Mouse (Mus musculus) hindbrain, embryonic 14.5 days (tissue): ENCODE data around the gene Gm11172. TPM values are rescaled to one million over a fixed set of nuclear protein-coding genes. Genes with fewer than 3 reads are reported as not detected.

Experiments
- ATAC-seq: fragments of 200-750 bp; cut with Nextera tagmentation; 2 replicates; pipeline ENCODE4 v1.8.0; 2017; ENCODE audit warnings: moderate number of reproducible peaks, mild to moderate bottlenecking, moderate TSS enrichment, moderate library complexity; ENCODE audit not compliant: low FRiP score
- DNase-seq: peaks from one replicate; pipeline ENCODE4 v3.0.0-alpha.2; 2015; ENCODE audit warnings: low spot score
- H3K27ac ChIP-seq: fragments of 300-500 bp; sonication (generic); 2 replicates; pipeline ENCODE4 v1.5.1; 2014; ENCODE audit warnings: mild to moderate bottlenecking, moderate library complexity
- H3K27me3 ChIP-seq: fragments of 300-500 bp; sonication (generic); 2 replicates; pipeline ENCODE4 v1.6.1; 2014; ENCODE audit warnings: mild to moderate bottlenecking, low read length, mixed read lengths; ENCODE audit not compliant: control insufficient read depth, insufficient read depth
- H3K36me3 ChIP-seq: fragments of 300-500 bp; sonication (generic); replicated peaks from 2 replicates; pipeline ENCODE4 v1.6.1; 2014; ENCODE audit not compliant: control insufficient read depth, insufficient read depth
- H3K4me1 ChIP-seq: fragments of 300-500 bp; sonication (generic); replicated peaks from 2 replicates; pipeline ENCODE4 v1.6.1; 2014; ENCODE audit warnings: antibody characterized with exemption, low read length, mixed read lengths; ENCODE audit not compliant: control insufficient read depth, insufficient read depth
- H3K4me2 ChIP-seq: fragments of 300-500 bp; sonication (generic); replicated peaks from 2 replicates; pipeline ENCODE4 v1.6.1; 2014; ENCODE audit warnings: mild to moderate bottlenecking, moderate library complexity
- H3K4me3 ChIP-seq: fragments of 300-500 bp; sonication (generic); replicated peaks from 2 replicates; pipeline ENCODE4 v1.5.1; 2014; ENCODE audit warnings: mild to moderate bottlenecking, low read length
- H3K9ac ChIP-seq: fragments of 300-500 bp; sonication (generic); 2 replicates; pipeline ENCODE4 v1.6.1; 2014
- H3K9me3 ChIP-seq: fragments of 300-500 bp; sonication (generic); 2 replicates; pipeline ENCODE4 v1.6.1; 2016; ENCODE audit warnings: low read length; ENCODE audit not compliant: control insufficient read depth
- WGBS: fragments of 180-500 bp; shearing (Covaris S2); extraction: QIAGEN DNeasy Blood & Tissue Kit; methylation state at CpG from one replicate; pipeline ENCODE4 v1.1.7; 2014; 5-methylcytosine and 5-hydroxymethylcytosine counted together
- polyA plus RNA-seq: library from polyadenylated mRNA; unstranded; fragments of >200 nt; fragmentation: Nextera tagmentation; extraction: Ambion mirVana; gene quantifications from 2 replicates; pipeline ENCODE4 v1.2.1, GENCODE M21; 2014

Gm11172 gene
- polyA plus RNA-seq, 1 experiment from 2014 or later, result not detected

- Histone ChIP-seq H3K27me3 (no peaks in the 10 kb centered on the region), H3K36me3 (no peaks in the 10 kb centered on the region), H3K4me3 (no peak overlapping the region), H3K27ac (no peak overlapping the region), H3K4me1 (0 out of 2 replicates have a peak, but pooled peaks cover 3% of the 10 kb centered on the region), H3K9ac (no peak overlapping the region), H3K4me2 (no peak overlapping the region), H3K9me3 (no peaks in the 10 kb centered on the region)
- WGBS, result 88% methylated on average over 1 of the region's 1 CpGs
- DNase-seq, result no peak
- ATAC-seq, result no peak
These were observed 25.2 kb downstream of the Gm11172 start for GRCm38 (mm10) chr16:10837903-10838302.

- Histone ChIP-seq H3K4me2 (no peak overlapping the region), H3K4me3 (no peak overlapping the region), H3K27ac (no peak overlapping the region), H3K4me1 (0 out of 2 replicates have a peak, but pooled peaks cover 3% of the 10 kb centered on the region), H3K9me3 (no peaks in the 10 kb centered on the region), H3K36me3 (no peaks in the 10 kb centered on the region), H3K9ac (no peak overlapping the region), H3K27me3 (no peaks in the 10 kb centered on the region)
- DNase-seq, result no peak
- WGBS, result 32% methylated on average over 10 of the region's 10 CpGs
- no peak for ATAC-seq
These were observed 26.0 kb downstream of the Gm11172 start for GRCm38 (mm10) chr16:10838487-10839245.

DNA sequence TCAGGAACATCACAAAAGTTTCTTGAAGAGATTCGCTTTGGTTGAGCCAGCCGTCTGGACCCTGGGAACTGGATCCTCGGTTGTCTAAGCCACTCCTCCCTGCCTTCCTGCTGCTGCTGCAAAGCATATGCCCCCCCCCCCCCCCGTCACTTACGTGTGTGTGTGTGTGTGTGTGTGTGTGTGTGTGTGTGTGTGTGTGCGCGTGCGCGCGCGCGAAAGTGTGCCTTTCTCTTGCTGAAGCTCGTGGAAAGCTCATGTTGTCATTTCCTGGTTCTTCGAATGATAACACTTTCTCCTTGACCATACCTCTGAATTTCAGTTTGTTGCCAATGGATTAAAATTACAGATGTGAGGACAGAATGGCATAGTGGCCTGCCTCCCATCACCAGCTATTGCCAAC is 27.3 kb downstream of the Gm11172 start:
- Histone ChIP-seq H3K9me3 (no peaks in the 10 kb centered on the region), H3K27me3 (no peaks in the 10 kb centered on the region), H3K27ac (no peak overlapping the region), H3K4me1 (no peaks in the 10 kb centered on the region), H3K9ac (no peak overlapping the region), H3K36me3 (no peaks in the 10 kb centered on the region), H3K4me2 (no peak overlapping the region), H3K4me3 (no peak overlapping the region)
- DNase-seq (no peak), ATAC-seq (no peak)
- 91% methylated on average over 12 of the region's 14 CpGs for WGBS

DNA sequence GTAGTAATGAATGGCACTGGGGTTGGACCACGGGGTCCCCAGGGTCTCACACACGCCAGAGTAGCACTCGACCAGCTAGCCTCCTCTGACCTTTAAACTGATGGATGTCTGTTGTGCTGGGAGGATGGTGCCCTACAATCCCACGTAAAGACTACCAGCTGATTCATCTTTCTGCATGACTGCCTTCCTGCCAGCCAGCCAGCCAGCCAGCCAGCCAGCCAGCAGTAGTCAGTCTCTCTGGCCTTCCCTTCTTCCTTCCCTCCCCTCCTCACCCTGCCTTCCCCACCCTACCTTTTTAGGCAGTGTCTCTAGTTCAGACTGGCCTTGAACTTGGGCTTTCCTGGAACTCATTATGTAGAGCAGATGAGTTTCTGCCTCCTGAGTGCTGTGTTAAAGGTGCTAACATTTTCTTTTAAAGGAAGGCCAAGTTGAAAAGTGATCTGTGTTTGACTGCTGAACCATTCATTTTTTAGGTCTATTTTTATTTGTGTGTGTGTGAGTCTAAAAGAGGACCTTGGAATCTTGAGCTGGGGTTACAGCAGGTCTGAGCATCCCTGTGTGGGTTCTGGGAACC is 29.7 kb downstream of the Gm11172 start:
- H3K4me1 ChIP-seq, result no peaks in the 10 kb centered on the region
- H3K4me2 ChIP-seq, result no peak overlapping the region
- 38% methylated on average over 4 of the region's 4 CpGs for WGBS
- no peaks in the 10 kb centered on the region for H3K27me3 ChIP-seq
- no peak overlapping the region for H3K9ac ChIP-seq
- DNase-seq (no peak), ATAC-seq (no peak)
- H3K27ac ChIP-seq, result no peak overlapping the region
- H3K4me3 ChIP-seq, result no peak overlapping the region
- no peaks in the 10 kb centered on the region for H3K9me3 ChIP-seq
- H3K36me3 ChIP-seq, result no peaks in the 10 kb centered on the region

DNA sequence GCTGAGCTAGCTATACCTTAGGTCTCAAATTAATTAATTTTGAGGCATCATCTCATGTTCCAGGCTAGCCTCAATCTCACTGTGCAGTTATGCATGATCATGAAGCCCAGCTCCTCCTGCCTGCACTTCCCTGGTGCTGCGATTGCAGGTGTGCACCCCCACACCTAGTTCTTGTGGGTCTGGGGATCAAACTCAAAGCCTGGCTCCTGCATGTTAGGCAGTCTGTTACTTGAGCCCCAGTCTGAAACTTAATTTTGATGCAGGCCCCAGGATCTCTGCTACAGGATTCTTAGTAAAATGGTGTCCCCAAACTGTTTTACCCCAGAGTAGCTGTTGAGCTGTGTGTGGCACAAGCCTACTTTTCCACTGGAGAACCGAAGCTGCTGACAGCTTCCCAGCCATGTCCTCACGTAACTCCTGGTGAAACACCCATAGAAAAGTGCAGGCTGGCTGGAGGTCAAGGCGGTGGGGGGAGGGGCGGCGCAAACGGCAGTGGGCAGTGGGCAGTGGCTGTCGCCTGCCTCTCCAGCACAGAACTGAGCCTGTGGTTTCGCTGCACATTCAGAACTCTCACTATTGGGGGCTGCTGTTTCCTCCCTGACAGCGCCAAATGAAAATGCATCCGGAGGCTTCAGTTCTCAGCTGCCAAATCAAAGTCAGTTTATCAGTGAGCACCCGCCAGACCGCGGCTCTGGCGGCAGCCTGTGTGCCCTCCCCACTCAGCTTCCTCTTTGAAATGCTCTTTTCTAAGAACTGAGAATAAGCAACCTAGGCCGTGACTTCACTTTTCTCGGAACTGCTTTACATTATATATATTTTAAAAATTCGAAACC is 31.0 kb downstream of the Gm11172 start:
- ATAC-seq (no peak), DNase-seq (no peak)
- H3K36me3 ChIP-seq, result no peaks in the 10 kb centered on the region
- 25% methylated on average over 18 of the region's 18 CpGs for WGBS
- H3K4me1 ChIP-seq, result no peaks in the 10 kb centered on the region
- no peak overlapping the region for H3K27ac ChIP-seq
- H3K9me3 ChIP-seq, result no peaks in the 10 kb centered on the region
- H3K9ac ChIP-seq, result peak overlapping the region; percentile 17; the same call in 1 of the 2 replicates
- H3K4me3 ChIP-seq, result no peak overlapping the region
- peak overlapping the region; percentile 33; the same call in 1 of the 2 replicates for H3K4me2 ChIP-seq
- H3K27me3 ChIP-seq, result no peaks in the 10 kb centered on the region

DNA sequence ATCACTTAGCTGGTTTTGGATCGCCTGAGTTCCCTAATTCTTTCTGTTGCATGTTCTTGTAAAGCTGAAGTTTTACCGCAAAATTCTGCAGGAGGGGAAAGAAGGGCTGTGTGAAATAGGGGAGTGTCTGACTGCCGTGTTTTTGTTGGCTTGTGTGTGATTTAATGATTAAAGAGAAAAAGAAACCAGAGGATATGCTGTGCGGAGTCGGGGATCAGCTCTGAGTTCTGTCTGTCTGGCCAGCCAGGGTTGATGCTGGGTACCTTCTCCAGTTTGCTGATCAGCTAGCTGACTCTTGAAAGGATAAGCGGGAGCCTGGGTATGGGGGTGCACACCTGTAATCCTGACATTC is 31.6 kb downstream of the Gm11172 start:
- peak overlapping the region; percentile 33; the same call in 1 of the 2 replicates for H3K4me2 ChIP-seq
- H3K9me3 ChIP-seq, result no peaks in the 10 kb centered on the region
- ATAC-seq (no peak), DNase-seq (no peak)
- 68% methylated on average over 6 of the region's 6 CpGs for WGBS
- 0 out of 2 replicates have a peak overlapping the region, but pooled peaks have one; percentile 17 for H3K9ac ChIP-seq
- no peaks in the 10 kb centered on the region for H3K4me1 ChIP-seq
- H3K27me3 ChIP-seq, result no peaks in the 10 kb centered on the region
- no peak overlapping the region for H3K4me3 ChIP-seq
- no peak overlapping the region for H3K27ac ChIP-seq
- no peaks in the 10 kb centered on the region for H3K36me3 ChIP-seq

DNA sequence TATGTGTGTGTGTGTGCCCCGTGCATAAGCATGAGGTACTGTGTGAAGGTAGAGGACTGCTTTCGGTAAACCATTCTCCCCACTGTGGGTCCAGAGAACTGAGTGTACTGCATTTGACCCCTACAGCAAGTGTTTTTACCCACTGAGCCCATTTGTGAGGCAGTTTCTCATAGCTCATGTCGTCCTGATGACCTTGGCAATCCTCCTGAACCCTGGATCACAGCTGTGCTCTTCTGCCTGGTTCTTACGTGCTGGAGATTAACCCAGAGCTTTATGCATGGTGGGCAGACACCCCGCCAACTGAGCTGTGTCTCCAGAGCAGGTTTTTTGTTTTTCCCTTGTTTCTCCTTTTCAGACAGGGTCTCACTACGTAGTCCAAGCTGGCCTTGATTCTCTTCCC is 33.2 kb downstream of the Gm11172 start:
- no peak overlapping the region for H3K4me3 ChIP-seq
- 73% methylated on average over 6 of the region's 6 CpGs for WGBS
- no peak overlapping the region for H3K27ac ChIP-seq
- H3K27me3 ChIP-seq, result no peaks in the 10 kb centered on the region
- H3K9ac ChIP-seq, result no peak overlapping the region
- no peaks in the 10 kb centered on the region for H3K9me3 ChIP-seq
- H3K4me1 ChIP-seq, result no peaks in the 10 kb centered on the region
- DNase-seq (no peak), ATAC-seq (no peak)
- no peaks in the 10 kb centered on the region for H3K36me3 ChIP-seq
- no peak overlapping the region for H3K4me2 ChIP-seq

- 62% methylated on average over 4 of the region's 4 CpGs for WGBS
- ATAC-seq, result no peak
- H3K4me3 ChIP-seq, result no peak overlapping the region
These were observed 33.8 kb downstream of the Gm11172 start for GRCm38 (mm10) chr16:10846503-10846902.

More at GRCm38 (mm10) chr16:10846503-10846902, 33.8 kb downstream of the Gm11172 start:
- Histone ChIP-seq H3K27me3 (no peaks in the 10 kb centered on the region), H3K4me2 (no peak overlapping the region), H3K9me3 (no peaks in the 10 kb centered on the region), H3K4me1 (no peaks in the 10 kb centered on the region), H3K27ac (no peak overlapping the region), H3K9ac (no peak overlapping the region), H3K36me3 (no peaks in the 10 kb centered on the region)
- peak; percentile 52 for DNase-seq
